Mouse (Mus musculus): ENCODE data around the gene Brd3.
A peak's percentile ranks its signal among the peaks of the same experiment; 100 is the strongest.
"Not testable (repeated sequence)": the region's sequence is repeated elsewhere in the genome, so short reads cannot be mapped to it uniquely, and the experiment has no call there.

Gene Brd3

DNA sequence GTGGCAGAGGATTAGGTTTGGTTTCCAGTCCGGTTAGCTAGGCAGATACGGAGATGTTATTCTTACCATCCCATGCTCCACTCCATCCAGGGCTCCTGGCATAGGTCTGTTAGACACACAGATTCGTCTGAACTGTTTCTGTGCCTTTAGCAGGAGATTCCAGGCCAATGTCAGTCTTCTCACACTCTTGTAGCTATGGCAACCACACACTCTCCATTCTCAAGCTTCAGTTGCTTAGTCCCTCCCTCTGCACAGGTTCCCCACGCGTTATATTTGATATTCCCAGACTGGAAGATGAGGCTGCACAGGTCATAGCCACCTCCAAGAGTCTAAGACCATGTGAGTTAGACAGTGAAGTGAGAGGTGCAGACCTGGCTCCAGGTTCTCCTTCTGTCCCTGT lies 6.4 kb upstream of the Brd3 start:
- no peak for ATAC-seq (ENCODE audit: insufficient number of reproducible peaks, low FRiP score, low TSS enrichment)

DNA sequence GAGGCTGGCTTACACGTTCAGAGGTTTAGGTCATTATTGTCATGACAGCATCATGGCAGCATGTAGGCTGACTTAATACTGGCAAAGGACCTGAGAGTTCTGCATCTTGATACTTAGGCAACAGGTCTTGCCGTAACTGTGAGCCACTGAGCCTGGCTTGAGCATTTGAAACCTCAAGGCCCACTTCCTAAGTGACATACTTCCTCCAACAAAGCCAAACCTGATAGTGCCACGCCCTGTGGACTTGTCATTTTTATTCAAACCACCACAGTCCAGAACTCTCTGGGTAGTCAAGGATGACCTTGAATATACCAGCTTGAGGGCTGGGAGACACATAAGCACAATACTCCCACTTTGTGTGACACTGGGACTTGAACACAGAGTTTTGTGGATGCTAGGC lies 5.4 kb upstream of the Brd3 start:
- no peak for ATAC-seq (ENCODE audit: insufficient number of reproducible peaks, low FRiP score, low TSS enrichment)

DNA sequence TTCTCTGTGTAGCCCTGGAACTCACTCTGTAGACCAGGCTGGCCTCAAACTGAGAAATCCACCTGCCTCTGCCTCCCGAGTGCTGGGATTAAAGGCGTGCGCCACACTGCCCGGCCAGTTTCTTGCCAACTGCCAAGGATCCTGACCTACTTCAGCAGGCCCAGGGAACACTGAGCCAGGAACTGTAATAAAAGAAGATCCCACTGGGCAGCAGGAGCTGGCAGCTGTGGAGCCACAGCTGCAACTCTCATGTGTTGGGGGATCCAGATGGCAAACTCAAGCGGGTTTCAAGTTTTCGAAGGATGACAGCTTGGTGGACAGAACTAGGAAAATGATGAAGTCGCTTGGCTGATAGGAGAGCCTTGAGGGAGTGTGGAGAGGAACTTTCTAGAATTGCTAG lies 3.2 kb upstream of the Brd3 start:
- no peak for ATAC-seq (ENCODE audit: insufficient number of reproducible peaks, low FRiP score, low TSS enrichment)

DNA sequence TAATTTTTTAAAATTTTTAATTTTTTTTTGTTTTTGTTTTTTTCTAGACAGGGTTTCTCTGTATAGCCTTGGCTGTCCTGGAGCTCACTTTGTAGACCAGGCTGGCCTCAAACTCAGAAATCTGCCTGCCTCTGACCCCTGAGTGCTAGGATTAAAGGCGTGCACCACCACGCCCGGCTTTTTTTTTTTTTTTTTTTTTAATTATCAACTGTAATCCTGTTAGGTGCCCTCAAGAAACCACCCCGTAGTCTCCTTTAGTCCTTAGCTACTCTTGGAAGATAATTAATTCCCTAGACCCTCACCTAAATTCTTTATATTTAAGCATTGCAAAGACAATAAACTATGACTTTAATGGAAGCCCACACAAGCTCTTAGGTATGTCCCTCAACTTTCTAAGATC lies 804 bp downstream of the Brd3 start:
- ATAC-seq (ENCODE audit: insufficient number of reproducible peaks, low FRiP score, low TSS enrichment) = not testable (repeated sequence)

DNA sequence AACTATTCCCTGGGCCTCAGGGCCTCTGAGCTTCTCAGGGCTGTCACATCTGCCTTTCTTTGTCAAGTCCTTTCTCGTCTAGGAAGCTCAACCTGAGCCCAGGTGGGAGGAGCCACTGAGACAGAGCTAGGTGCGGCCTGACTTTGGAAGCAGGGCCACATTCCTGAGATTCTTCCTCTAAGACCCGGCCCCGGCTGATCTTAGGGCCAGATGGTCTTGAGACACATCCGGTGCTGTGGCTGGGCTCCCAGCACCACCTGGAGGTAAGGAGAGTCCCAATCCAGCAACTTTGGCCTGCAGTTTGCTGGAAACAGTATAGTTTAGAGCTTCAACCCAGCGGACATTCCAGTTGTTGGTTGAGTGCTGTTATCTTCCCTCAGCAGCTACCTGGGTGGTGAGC lies 1.9 kb downstream of the Brd3 start:
- ATAC-seq (ENCODE audit: insufficient number of reproducible peaks, low FRiP score, low TSS enrichment) = no peak

DNA sequence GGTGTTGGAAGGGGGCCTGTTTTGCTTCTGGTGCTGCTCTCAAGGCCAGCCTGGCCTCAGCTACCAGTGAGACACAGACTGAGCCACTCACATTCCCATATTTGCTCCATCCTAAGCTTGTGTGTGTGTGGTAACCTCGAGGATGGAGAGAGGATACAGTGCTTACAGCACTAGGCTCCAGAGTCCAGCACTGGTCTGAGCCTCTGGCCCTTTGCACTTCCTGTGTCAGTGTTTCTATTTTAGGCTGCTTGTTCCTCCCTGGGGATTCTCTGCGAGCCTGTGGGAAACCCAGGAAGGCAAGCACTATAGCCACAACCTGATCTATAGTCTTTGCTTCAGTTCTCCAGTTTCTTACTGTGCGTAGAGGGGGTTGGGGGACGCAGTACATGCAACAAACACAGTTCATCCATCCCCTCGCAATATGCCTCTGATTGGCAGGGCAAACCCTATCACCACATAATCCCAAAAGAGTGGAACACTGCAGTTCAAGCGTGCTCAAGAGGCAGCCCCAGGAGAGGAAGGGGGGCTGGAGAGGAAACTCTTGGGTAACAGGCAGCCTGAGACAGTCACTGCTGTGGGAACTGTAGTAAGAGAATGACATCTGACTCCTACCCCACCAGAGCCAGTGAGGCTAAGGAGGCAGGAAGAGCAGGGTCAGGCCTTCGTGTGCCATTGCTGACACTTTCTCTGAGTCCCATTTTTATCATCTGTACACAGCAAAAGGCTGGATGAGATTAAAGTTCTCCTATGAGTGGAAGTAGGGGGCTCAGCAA lies 3.2 kb downstream of the Brd3 start:
- ATAC-seq (ENCODE audit: insufficient number of reproducible peaks, low FRiP score, low TSS enrichment) = no peak

DNA sequence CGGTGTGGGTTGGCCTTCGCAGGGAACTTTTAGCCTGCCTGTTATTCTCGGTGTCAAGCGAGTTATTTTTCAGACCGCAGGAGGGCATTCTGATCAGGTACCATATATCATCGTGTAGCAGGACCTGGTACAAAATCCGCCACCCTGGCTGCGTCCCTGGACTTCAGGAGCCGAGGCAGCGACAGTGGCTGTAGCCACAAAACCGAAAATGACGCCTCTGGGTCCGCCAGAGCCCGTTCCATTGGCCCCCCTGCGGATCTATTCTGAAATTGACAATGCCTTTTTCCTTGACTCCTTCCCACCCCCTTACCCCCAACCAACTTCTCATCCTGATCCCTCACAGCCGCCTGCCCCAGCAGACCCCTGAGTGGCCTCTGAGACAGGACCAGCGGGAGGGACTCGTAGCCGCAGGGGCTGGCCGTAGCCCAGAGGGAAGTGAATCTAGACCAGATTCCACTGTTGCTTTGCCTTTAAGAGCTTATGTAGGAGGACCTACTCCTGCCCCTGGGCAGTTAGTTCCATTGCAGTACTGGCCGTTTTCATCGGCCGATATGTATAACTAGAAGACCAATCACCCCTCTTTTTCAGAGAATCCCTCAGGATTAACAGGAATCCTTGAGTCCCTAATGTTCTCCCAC lies 11.0 kb downstream of the Brd3 start:
- no peak; the same call in 1 of the 2 replicates for ATAC-seq (ENCODE audit: insufficient number of reproducible peaks, low FRiP score, low TSS enrichment)

DNA sequence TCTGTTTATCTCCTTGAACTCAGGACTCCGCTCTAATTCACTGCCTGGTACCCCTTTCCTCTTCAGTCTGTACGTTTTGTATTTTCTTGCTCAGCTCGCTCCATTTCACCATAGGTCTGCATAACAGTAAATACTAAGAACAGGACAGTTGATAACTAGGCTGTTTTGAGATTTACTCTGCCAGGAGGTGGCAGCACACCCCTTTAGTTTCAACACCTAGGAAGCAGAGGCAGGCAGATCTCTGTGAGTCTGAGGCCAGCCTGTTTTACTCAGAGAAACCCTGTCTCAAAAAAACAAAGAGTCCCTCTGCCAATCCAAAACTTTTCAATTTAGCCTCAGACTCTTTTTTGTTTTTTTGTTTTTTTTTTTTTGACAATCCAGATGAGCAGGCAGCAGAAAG lies 13.5 kb downstream of the Brd3 start:
- ATAC-seq (ENCODE audit: insufficient number of reproducible peaks, low FRiP score, low TSS enrichment) = no peak

DNA sequence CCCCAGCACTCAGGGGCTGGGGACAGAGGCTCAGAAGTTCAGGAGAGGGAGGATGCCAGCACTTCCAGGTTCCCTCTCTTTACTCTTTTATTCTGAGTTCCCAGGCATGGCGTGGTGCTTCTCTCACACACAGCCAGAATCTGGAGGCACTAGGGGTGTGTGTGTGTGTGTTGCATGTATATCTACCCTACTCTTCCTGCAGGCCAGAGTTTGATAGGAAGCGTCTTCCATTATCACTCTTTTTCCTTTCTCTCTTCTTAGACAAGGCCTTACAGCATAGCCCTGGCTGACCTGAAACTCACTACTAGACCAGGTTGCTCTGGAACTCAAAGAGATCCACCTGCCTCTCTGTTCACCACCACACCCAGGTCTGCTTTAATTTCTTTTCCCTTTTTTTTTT lies 16.5 kb downstream of the Brd3 start:
- ATAC-seq (ENCODE audit: insufficient number of reproducible peaks, low FRiP score, low TSS enrichment) = no peak

DNA sequence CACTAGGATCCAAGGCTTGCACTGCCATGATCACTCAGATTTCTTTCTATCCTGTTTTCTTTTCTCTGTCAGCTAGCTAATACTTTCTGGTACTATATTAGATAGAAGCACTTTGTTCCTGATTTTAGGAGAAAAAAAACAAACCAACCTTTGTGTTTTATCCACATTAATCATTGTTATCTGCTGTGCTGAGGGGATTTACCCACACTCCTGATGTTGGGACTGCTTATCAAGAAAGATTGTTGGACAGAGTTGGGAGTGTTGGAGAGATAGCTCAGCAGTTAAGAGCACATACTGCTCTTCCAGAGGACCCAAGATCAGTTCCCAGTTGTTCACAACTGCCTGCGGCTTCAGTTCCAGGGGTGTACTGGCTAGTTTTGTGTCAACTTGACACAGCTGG lies 19.1 kb downstream of the Brd3 start:
- ATAC-seq (ENCODE audit: insufficient number of reproducible peaks, low FRiP score, low TSS enrichment) = no peak

DNA sequence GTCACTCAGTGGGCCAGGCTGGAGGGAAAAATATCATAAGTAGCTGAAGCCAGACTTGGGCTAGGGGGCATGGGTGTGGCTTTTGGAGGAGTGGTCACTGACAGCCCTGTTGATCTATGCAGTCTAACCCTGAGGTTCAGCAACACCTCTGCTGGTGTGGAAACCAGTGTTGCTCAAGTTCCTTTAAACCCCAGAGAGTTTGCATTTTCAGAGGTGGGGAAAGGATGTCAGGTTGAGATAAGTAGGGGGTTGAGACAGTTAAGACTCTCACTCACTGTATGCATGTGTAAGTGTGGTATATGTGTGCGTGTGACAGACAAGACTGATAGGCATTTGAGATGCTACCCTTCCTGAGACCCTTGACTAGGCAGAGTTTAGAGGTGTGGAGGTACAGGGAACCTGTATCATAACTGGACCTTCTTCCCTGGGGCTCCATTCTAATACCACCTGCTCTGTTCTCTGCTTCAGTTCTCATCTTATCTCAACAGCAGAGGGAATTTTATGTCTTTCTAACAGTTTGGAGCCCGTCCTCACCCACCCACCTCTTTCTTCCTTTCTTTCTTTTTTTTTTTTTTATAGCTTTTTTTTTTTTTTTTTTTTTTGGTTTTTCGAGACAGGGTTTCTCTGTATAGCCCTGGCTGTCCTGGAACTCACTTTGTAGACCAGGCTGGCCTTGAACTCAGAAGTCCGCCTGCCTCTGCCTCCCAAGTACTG lies 20.0 kb downstream of the Brd3 start:
- no peak for ATAC-seq (ENCODE audit: insufficient number of reproducible peaks, low FRiP score, low TSS enrichment)

DNA sequence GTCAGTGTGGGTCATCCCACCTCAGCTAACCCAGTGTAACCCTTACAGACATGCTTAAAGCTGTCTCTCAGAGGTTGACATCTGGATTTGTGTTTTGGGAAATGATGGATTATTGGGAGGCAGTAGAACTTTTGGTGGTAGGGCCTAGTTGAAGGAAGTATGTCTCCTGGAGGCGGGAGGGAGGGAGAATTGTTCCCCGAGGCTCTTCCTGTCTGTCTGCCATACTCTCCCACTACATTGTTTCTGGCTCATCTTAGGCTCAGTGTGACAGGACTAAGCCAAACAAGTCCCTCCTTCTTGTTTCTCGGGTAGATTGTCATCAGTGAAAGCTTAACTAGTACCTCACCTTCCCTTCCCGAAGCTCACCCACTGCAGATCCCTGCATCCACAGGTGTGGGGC lies 20.7 kb downstream of the Brd3 start:
- no peak for ATAC-seq (ENCODE audit: insufficient number of reproducible peaks, low FRiP score, low TSS enrichment)

DNA sequence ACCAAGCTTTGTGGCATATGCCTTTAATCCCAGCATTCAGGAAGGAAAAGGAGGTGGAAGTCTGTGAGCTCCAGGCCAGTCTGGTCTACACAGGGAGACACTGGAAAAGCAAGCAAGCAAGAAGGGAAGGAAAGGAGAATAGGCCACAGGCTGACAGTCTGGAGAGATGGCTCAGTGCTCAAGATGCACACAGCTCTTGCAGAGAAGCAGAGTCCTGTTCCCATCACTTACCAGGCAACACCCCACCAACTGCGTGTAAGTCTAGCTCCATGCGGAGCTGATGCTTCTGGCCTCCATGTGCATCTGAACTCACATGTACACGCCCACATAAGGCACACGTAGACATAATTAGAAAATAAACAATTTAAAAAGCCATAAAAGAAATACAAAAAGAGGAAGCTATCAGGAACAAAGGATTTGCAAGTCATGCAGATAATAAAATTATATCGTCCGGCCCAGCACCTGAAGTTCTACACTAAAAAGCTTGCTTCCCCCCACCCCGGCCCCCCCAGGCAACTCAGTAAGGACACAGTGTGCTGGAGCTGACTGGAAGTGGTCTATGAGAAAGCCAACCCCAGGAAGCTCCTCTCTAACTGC lies 25.1 kb downstream of the Brd3 start:
- ATAC-seq (ENCODE audit: insufficient number of reproducible peaks, low FRiP score, low TSS enrichment) = no peak

DNA sequence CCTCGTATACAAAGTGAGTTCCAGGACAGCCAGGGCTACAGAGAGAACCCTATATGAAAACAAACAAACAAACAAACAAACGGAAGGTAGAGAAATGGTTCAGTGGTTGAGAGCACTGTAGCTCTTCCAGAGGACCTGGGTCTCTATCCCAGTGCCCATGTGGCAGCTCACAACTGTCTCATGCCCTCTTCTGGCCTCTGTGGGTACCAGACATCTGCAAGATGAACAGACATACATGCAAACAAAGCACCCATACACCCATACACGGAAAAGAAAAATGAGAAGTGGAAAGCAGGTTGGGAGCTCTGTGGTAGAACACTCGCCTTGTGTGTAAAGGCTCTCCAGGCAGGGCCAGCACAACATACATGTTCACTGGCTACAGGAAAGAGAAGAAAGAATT lies 27.1 kb downstream of the Brd3 start:
- ATAC-seq (ENCODE audit: insufficient number of reproducible peaks, low FRiP score, low TSS enrichment) = no peak

DNA sequence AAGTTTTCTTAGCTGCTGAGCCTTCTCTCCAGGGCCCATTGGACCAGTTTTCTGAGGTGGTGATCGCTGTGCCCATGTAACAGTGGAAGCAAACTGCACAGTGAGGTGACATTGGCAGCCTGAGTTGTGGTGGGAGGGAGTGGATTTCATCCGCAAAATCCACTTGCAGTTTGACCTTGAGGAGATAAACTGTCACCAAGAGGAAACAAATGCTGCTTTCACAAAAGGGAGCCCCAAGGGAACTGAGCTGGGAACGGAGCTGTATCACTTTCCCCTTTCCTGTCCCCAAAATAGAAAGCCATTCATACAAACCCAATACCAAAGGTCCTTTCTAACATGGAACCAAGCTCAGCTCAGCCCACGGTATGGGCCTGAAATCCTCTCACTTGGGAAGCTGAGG lies 27.6 kb downstream of the Brd3 start:
- ATAC-seq (ENCODE audit: insufficient number of reproducible peaks, low FRiP score, low TSS enrichment) = no peak

DNA sequence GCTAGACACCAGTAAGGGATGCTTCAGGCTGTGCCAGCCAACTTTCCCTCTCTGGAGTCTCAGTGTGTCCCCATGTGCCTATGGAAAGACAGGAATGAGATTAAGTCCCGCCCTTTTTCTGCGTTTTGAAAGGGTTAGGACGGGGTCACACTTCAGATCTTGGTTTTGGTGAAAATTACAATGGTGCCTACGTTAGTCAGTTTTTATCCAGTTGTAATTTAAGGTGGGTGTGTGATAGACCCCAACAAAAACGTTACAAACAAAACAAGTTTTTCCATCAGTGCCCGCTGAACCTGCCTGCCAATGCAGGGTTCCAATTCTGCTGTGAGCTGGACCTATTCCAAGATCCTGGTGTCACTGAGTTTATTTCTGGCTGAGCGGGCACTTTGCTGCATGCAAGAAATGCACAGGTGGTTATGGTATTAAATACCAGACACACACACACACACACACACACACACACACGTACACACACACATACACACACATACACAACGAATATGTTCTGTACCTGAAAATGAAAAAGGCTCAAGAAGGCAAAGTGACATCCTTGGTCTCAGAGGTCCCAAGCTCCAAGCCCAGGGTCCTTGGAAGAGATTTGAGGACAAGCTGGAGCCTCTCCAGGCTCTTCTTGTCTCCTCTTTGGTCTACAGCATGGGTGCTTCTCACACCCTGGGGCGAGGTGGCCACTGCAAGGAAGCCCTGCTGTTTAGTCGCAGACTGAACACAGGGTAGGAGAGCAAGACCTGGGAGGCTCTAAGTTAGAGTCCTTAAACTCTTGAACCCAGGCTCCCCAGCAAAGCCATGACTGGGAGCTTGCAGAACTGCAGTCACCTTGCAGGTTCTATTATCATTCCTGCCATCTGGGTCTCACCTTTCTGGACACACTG lies 30.9 kb downstream of the Brd3 start:
- ATAC-seq (ENCODE audit: insufficient number of reproducible peaks, low FRiP score, low TSS enrichment) = no peak

DNA sequence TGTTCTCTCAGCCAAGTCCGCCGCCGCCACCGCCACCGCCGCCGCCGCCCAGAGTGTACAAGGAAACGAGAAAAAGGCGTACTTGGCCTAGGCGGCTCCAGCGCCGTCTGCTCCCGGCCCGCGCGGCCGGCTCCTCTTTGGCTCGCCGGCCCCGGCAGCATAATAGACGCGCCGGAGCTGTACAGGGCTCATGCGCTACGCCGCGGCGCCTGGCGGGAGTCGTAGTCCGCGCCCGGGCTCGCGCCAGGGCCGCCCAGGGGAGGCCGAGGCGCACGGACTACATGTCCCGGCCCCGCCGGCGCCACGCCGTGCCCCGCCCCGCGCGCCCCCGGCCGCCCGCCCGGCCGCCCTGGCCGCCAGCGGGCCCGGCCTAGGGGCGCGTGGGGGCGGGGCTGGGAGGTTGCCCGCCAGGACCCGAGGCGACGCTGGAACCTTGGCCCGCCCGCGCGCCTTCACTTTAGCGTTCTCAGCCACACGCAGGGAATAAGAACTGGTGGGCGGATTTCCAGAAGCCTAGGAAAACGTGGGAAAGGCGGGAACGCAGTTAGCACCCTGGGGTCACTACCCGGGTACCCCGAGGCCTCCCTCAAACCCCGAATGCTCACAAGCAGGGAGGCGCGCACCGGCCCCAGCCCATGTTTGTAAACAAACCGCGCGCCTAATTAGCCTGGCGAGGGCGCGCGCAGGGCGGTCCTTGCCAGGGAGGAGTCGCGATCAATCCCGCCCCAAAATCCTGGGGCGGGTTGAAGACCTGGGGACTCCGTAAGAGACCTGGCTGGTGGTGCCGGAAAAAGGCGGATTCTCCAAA lies 31.8 kb downstream of the Brd3 start:
- peak; percentile 93 for ATAC-seq (ENCODE audit: insufficient number of reproducible peaks, low FRiP score, low TSS enrichment)

DNA sequence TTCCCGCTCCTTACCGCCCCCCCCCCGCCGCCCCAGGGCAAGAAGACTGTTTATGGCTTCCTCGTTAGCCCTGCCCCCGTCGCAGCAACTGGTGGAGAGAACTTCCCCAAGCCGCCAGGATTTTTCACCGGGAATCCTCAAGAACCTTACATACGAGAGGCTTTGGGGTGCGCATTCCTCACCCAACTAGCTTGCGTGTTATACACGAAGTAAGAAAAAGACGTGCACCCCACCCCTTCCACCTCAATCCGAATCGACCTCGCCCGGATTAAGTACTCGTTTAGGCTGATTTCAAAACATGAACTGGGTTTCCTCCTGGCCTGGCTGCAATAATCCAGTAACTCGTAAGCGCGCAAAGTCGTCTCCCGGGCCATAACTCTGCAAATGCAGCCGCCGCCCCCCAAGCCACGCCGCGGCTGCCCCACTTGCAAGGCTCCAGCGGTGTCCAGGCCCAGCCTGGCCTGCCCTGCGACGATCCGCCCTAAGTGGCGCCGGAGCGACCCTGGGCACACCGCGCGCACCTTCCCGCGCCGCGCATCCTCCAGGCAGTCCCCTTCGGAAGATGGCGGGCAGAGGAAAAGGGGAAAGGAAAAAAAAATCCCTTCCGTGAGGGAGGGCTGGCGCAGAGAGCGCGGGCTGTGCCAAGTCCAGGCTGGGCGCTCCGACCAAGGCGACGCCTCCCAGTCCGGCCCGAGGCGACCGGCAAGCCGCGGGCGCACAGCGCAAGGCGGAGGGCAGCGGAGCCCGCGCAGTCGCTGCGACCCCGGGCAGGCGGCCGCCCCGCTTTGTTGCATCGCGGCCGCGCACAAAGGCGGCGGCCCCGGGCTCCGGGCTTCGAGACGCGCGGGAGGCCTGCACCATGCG lies 32.6 kb downstream of the Brd3 start:
- ATAC-seq (ENCODE audit: insufficient number of reproducible peaks, low FRiP score, low TSS enrichment) = no peak

DNA sequence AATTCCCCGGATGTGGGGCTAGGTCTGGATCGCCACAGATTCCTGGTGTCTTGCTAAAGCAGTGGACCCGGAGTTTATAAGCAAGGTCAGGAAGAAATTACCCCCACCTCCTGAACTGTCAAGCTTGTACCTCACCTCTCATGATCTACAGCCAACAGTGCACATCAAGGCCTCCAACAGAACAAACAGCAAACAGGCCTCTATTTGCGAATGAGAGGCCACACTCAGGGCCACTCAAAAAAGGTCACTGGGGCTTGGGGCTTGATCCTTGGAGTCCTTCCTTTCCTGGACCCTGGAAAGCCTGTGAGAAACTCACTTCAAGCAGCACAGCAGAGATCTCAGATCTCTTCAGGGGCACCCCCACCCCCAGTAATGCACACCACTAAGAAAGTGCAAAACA lies 33.6 kb downstream of the Brd3 start:
- ATAC-seq (ENCODE audit: insufficient number of reproducible peaks, low FRiP score, low TSS enrichment) = no peak
